In the genomic region with DNA sequence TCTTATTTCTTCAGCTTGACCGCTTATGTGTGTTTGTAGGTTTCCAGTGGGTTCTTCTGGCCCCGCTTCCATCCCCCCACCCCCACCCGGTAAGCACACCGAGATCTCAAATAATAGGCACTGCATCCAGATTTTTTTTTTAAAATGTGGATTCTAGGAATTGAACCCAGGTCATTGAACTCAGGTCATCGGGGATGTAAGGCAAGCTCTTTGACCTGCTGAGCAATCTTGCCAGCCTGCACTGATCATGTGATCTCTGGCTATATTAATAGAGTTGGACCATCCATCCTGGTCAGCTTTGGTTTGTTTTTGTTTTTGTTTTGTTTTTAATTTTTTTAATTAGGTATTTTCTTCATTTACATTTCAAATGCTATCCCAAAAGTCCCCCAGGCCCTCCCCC, we compare ENCODE assay signal across 18 mouse cellular contexts.
"Had no signal": no experiment of that assay in that cellular context is flagged by ENCODE, and none has a peak within 500 bp of the region (broad histone marks: within the 10 kb centered on the region; RNA-seq: fewer than 3 reads in every experiment).

No protein-coding gene starts in this region.

- H3K27ac ChIP-seq: liver, embryonic 15.5 days; midbrain, embryonic 10.5 days; midbrain, embryonic 12.5 days; neural tube, embryonic 13.5 days; neural tube, embryonic 15.5 days; stomach, embryonic 15.5 days; stomach, postnatal 0 days had no signal

- DNase-seq: lung, adult 18-20 months; lung, embryonic 14.5 days; lung, postnatal 10 days; lung, postnatal 4 days; midbrain, embryonic 14.5 days; right cerebral cortex, postnatal 14 days; thymus, adult 2 months; thymus, postnatal 25 days; thymus, postnatal 4 days had no signal

- H3K9me3 ChIP-seq: neural tube, embryonic 15.5 days; stomach, embryonic 15.5 days had no signal

- H3K4me3 ChIP-seq: liver, embryonic 15.5 days; midbrain, embryonic 10.5 days; midbrain, embryonic 12.5 days; myocyte; neural tube, embryonic 13.5 days; neural tube, embryonic 15.5 days; stomach, embryonic 15.5 days had no signal

- H3K36me3 ChIP-seq: liver, embryonic 15.5 days; stomach, embryonic 15.5 days had no signal

- H3K27me3 ChIP-seq: liver, embryonic 15.5 days; midbrain, embryonic 12.5 days; neural tube, embryonic 13.5 days; neural tube, embryonic 15.5 days; stomach, embryonic 15.5 days had no signal

- H3K9ac ChIP-seq: liver, embryonic 15.5 days; lung, embryonic 14.5 days; midbrain, embryonic 12.5 days; neural tube, embryonic 13.5 days; neural tube, embryonic 15.5 days; stomach, embryonic 15.5 days had no signal

- ATAC-seq: midbrain, embryonic 16.5 days had no signal

- H3K4me2 ChIP-seq: liver, embryonic 15.5 days; lung, embryonic 14.5 days; midbrain, embryonic 12.5 days; neural tube, embryonic 13.5 days; neural tube, embryonic 15.5 days; stomach, embryonic 15.5 days had no signal
